Mouse (Mus musculus) kidney, postnatal 14 days (tissue): ENCODE measurements at regions not wholly inside any gene's neighbourhood (a gene's known extent, or its start where the extent isn't known, plus 50 kb on each side); places are given as distances from the start of the nearest gene placed in this dataset.

Experiments used
- DNase-seq: peaks from one replicate; pipeline ENCODE4 v3.0.0; 2022; ENCODE audit warnings: mixed read lengths

- no peak for DNase-seq
These were observed 148.6 kb upstream of the Ust start for GRCm38 (mm10) chr10:8667244-8667643.

GRCm38 (mm10) chr10:8658934-8659294 is 140.3 kb upstream of the Ust start:
- DNase-seq = no peak

- DNase-seq = no peak
These were observed 139.7 kb upstream of the Ust start for GRCm38 (mm10) chr10:8658024-8658933.

GRCm38 (mm10) chr10:8657176-8658023 is 138.8 kb upstream of the Ust start:
- no peak for DNase-seq

GRCm38 (mm10) chr10:8653651-8654050 is 135.0 kb upstream of the Ust start:
- DNase-seq = no peak

GRCm38 (mm10) chr10:8642266-8642665 is 123.6 kb upstream of the Ust start:
- peak; percentile 17 for DNase-seq

- no peak for DNase-seq
These were observed 105.7 kb upstream of the Ust start for GRCm38 (mm10) chr10:8624229-8624911.

GRCm38 (mm10) chr10:8618676-8619075 is 100.1 kb upstream of the Ust start:
- no peak for DNase-seq

GRCm38 (mm10) chr10:8615452-8616025 is 96.9 kb upstream of the Ust start:
- DNase-seq = no peak

GRCm38 (mm10) chr10:8589871-8590533 is 71.4 kb upstream of the Ust start:
- DNase-seq = no peak

- DNase-seq = no peak
These were observed 70.5 kb upstream of the Ust start for GRCm38 (mm10) chr10:8589106-8589505.

- DNase-seq = no peak
These were observed 65.8 kb upstream of the Ust start for GRCm38 (mm10) chr10:8584389-8584908.

- no peak for DNase-seq
These were observed 65.1 kb upstream of the Ust start for GRCm38 (mm10) chr10:8583552-8584388.

- no peak for DNase-seq
These were observed 61.7 kb upstream of the Ust start for GRCm38 (mm10) chr10:8580298-8580697.

- DNase-seq = no peak
These were observed 59.2 kb upstream of the Ust start for GRCm38 (mm10) chr10:8577642-8578356.
